Mouse (Mus musculus) stomach, postnatal 0 days (tissue): ENCODE data around the gene Gp1ba. TPM values are rescaled to one million over a fixed set of nuclear protein-coding genes. Genes with fewer than 3 reads are reported as not detected.

Source experiments
- ATAC-seq: fragments of 200-750 bp; cut with Nextera tagmentation; 2 replicates; pipeline ENCODE4 v1.8.0; 2017; ENCODE audit not compliant: low FRiP score, low TSS enrichment
- DNase-seq: peaks from one replicate; pipeline ENCODE4 v3.0.0-alpha.2; 2016; ENCODE audit warnings: low spot score
- H3K27ac ChIP-seq: fragments of 300-500 bp; sonication (generic); replicated peaks from 2 replicates; pipeline ENCODE4 v1.5.1; 2014; ENCODE audit warnings: mild to moderate bottlenecking, control low read depth
- H3K27me3 ChIP-seq: fragments of 300-500 bp; sonication (generic); 2 replicates; pipeline ENCODE4 v1.6.1; 2014; ENCODE audit warnings: low read length; ENCODE audit not compliant: control insufficient read depth, insufficient read depth
- H3K36me3 ChIP-seq: fragments of 300-500 bp; sonication (generic); 2 replicates; pipeline ENCODE4 v1.6.1; 2014; ENCODE audit warnings: low read length, mixed read lengths; ENCODE audit not compliant: control insufficient read depth, insufficient read depth
- H3K4me1 ChIP-seq: fragments of 300-500 bp; sonication (generic); replicated peaks from 2 replicates; pipeline ENCODE4 v1.6.1; 2014; ENCODE audit warnings: antibody characterized with exemption; ENCODE audit not compliant: control insufficient read depth, insufficient read depth
- H3K4me2 ChIP-seq: fragments of 300-500 bp; sonication (generic); replicated peaks from 2 replicates; pipeline ENCODE4 v1.6.1; 2014; ENCODE audit warnings: low read depth, mild to moderate bottlenecking, control low read depth, moderate library complexity
- H3K4me3 ChIP-seq: fragments of 300-500 bp; sonication (generic); 2 replicates; pipeline ENCODE4 v1.5.1; 2014; ENCODE audit warnings: low read depth, low read length, control low read depth
- H3K9ac ChIP-seq: fragments of 300-500 bp; sonication (generic); 2 replicates; pipeline ENCODE4 v1.6.1; 2014; ENCODE audit warnings: mild to moderate bottlenecking, low read length, control low read depth, mixed read lengths
- H3K9me3 ChIP-seq: fragments of 300-500 bp; sonication (generic); 2 replicates; pipeline ENCODE4 v1.6.1; 2016; ENCODE audit warnings: low read length; ENCODE audit not compliant: control insufficient read depth
- CTCF ChIP-seq: IDR thresholded peaks from 2 replicates; pipeline ENCODE4 v1.5.1; 2016; ENCODE audit warnings: antibody characterized with exemption, low read depth, mild to moderate bottlenecking, moderate library complexity
- EP300 ChIP-seq: optimal IDR thresholded peaks from 2 replicates; pipeline ENCODE3; 2016; ENCODE audit warnings: antibody characterized with exemption
- WGBS: fragments of 180-500 bp; shearing (Covaris S2); extraction: QIAGEN DNeasy Blood & Tissue Kit; methylation state at CpG from one replicate; pipeline ENCODE4 v1.1.7; 2014; 5-methylcytosine and 5-hydroxymethylcytosine counted together
- polyA plus RNA-seq: library from polyadenylated mRNA; unstranded; fragments of >200 nt; fragmentation: Nextera tagmentation; extraction: Ambion mirVana; gene quantifications from 2 replicates; pipeline ENCODE4 v1.2.1, GENCODE M21; 2015

Gene Gp1ba
- 0.06 and 0.07 TPM in 2 replicates for polyA plus RNA-seq

DNA sequence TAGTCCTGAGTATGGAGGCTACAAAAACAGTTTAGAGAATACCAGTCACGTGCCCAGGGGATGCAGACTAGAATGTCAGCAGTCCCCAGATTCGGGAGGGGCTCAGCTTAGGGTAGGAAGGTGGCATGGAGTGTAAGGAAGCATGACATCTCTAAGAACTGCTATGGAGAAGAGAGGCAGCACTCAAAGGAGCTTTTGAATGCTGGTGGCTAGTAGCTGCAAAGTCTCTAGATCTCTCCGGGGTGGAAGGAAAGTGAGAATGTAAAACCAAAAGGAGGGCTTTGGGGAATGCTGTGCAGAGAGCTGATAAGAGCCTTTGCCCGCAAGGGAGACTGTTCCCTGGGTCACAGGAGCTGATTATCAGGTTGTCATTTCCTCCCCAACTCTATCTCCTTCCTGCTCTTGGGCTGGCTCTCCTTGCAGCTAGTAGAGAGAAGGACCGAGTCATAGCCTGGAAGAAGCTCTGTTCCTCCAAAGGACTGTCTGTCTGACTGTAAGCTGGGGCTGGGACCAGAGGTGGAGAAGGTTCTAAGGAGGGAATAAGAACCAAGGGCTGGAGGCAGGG, at the start of gene Gp1ba:
Gene Gp1ba, plus strand, starts transcription at position 409 of the 565 bp plus-strand sequence.
- no peak within 1 kb of the TSS for H3K27ac ChIP-seq
- H3K27me3 ChIP-seq = no peaks in the 10 kb centered on the region
- no peak within 1 kb of the TSS for H3K4me2 ChIP-seq
- ATAC-seq = no peak
- no peaks in the 10 kb centered on the region for H3K4me1 ChIP-seq
- DNase-seq = peak; percentile 15
- H3K4me3 ChIP-seq = no peak within 1 kb of the TSS
- H3K9ac ChIP-seq = no peak within 1 kb of the TSS
- WGBS = 29% methylated on average over 5 of the region's 5 CpGs
- TF ChIP-seq EP300 = no peak
- no peak for TF ChIP-seq CTCF
- no peaks in the 10 kb centered on the region for H3K36me3 ChIP-seq
- no peaks in the 10 kb centered on the region for H3K9me3 ChIP-seq

GRCm38 (mm10) chr11:70591733-70592132, 47.2 kb upstream of the Gp1ba start:
- peaks cover 3% of the 10 kb centered on the region; the same call in 1 of the 2 replicates for H3K4me1 ChIP-seq
- H3K4me3 ChIP-seq = no peak overlapping the region
- H3K27ac ChIP-seq = no peak overlapping the region
- H3K9me3 ChIP-seq = no peaks in the 10 kb centered on the region
- no peak overlapping the region for H3K4me2 ChIP-seq
- no peak for TF ChIP-seq CTCF
- TF ChIP-seq EP300 = no peak
- no peaks in the 10 kb centered on the region for H3K36me3 ChIP-seq
- 94% methylated on average over 1 of the region's 1 CpGs for WGBS
- DNase-seq (no peak), ATAC-seq (no peak)
- no peak overlapping the region for H3K9ac ChIP-seq
- no peaks in the 10 kb centered on the region for H3K27me3 ChIP-seq

- no peak overlapping the region for H3K27ac ChIP-seq
- 78% methylated on average over 15 of the region's 15 CpGs for WGBS
Observed at GRCm38 (mm10) chr11:70594253-70594989, 44.5 kb upstream of the Gp1ba start.

GRCm38 (mm10) chr11:70595638-70596037, 43.3 kb upstream of the Gp1ba start:
- H3K9ac ChIP-seq = no peak overlapping the region
- peak overlapping the region; percentile 76 for H3K27ac ChIP-seq
- H3K4me2 ChIP-seq = no peak overlapping the region
- H3K36me3 ChIP-seq = peaks cover 5% of the 10 kb centered on the region
- ATAC-seq = peak; percentile 69
- no peaks in the 10 kb centered on the region for H3K9me3 ChIP-seq
- DNase-seq = peak; percentile 36
- no peak for TF ChIP-seq EP300
- TF ChIP-seq CTCF = no peak
- H3K27me3 ChIP-seq = no peaks in the 10 kb centered on the region
- WGBS = 33% methylated on average over 2 of the region's 2 CpGs
- no peak overlapping the region for H3K4me3 ChIP-seq
- H3K4me1 ChIP-seq = peaks cover 3% of the 10 kb centered on the region; the same call in 1 of the 2 replicates

More at GRCm38 (mm10) chr11:70594253-70594989, 44.5 kb upstream of the Gp1ba start:
- no peak overlapping the region for H3K4me2 ChIP-seq
- TF ChIP-seq EP300 (no peak), CTCF (no peak)
- DNase-seq (peak; percentile 12), ATAC-seq (no peak)
- peaks cover 5% of the 10 kb centered on the region for H3K36me3 ChIP-seq
- H3K9ac ChIP-seq = no peak overlapping the region
- H3K9me3 ChIP-seq = no peaks in the 10 kb centered on the region
- no peak overlapping the region for H3K4me3 ChIP-seq
- peaks cover 3% of the 10 kb centered on the region; the same call in 1 of the 2 replicates for H3K4me1 ChIP-seq
- no peaks in the 10 kb centered on the region for H3K27me3 ChIP-seq

- ATAC-seq = no peak
- H3K4me2 ChIP-seq = no peak overlapping the region
Observed at GRCm38 (mm10) chr11:70596094-70596493, 42.8 kb upstream of the Gp1ba start.

DNA sequence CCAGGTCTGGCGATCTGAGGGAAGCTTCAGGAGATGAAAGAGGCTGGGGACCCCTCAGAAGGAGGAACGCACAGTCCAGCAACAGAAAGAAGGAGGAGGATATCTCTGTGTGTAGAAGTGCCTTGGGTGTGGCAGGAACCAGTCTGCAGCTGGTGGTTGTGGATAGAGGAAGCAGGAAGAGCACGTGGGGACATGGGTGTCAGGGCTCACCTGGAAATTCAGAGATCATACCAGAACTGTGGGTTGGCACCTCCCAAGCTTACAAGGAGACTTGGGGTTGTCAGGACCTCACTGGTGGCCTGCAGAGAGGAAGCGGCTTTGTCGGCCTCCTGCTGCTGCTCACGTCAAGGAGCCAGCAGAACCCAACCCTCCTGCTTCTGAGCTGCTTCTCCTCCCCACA, 41.6 kb upstream of the Gp1ba start:
- peak; percentile 45; the same call in 1 of the 2 replicates for ATAC-seq
- DNase-seq = no peak
- peaks cover 13% of the 10 kb centered on the region for H3K36me3 ChIP-seq
- 75% methylated on average over 6 of the region's 6 CpGs for whole genome bisulfite sequencing
- H3K9ac ChIP-seq = no peak overlapping the region
- TF ChIP-seq EP300 = no peak
- TF ChIP-seq CTCF = no peak
- peak overlapping the region; percentile 30; the same call in 1 of the 2 replicates for H3K27ac ChIP-seq
- no peak overlapping the region for H3K4me3 ChIP-seq
- no peaks in the 10 kb centered on the region for H3K9me3 ChIP-seq
- H3K27me3 ChIP-seq = no peaks in the 10 kb centered on the region
- no peak overlapping the region for H3K4me2 ChIP-seq
- H3K4me1 ChIP-seq = peaks cover 3% of the 10 kb centered on the region; the same call in 1 of the 2 replicates

More at GRCm38 (mm10) chr11:70596094-70596493, 42.8 kb upstream of the Gp1ba start:
- Histone ChIP-seq H3K36me3 (peaks cover 5% of the 10 kb centered on the region), H3K9ac (no peak overlapping the region), H3K27ac (peak overlapping the region; percentile 76), H3K4me1 (peaks cover 3% of the 10 kb centered on the region; the same call in 1 of the 2 replicates), H3K9me3 (no peaks in the 10 kb centered on the region), H3K27me3 (no peaks in the 10 kb centered on the region), H3K4me3 (no peak overlapping the region)
- WGBS = 53% methylated on average over 4 of the region's 4 CpGs
- DNase-seq = peak; percentile 19
- TF ChIP-seq CTCF = no peak
- TF ChIP-seq EP300 = no peak
